Mouse (Mus musculus): Measurements from ENCODE around the gene Nelfb. TPM values are rescaled to one million over a fixed set of nuclear protein-coding genes. Genes with fewer than 3 reads are reported as not detected.

Gene Nelfb
- polyA plus RNA-seq, 1 experiment, result 35.7 TPM

DNA sequence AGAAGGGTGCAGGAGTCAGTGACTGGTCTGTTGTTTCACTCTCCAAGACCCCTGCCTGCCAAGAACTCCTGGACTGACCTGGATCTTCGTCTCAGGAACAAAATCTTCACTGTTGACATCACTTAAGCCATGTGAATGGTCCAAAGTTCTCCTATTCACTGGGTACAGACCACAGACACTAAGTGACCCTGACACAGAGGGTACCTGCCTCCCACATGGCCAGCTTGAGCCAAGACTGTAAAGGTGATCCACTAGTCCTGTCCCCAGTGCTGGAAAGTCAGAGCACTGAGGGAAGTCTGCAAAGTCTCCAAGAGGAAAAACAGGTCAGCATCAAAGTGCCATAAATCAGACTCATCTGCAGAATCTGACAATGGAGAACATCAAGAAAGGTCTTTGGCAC is 3.7 kb downstream of the Nelfb start:
- no peak overlapping the region for H3K27ac ChIP-seq (ENCODE audit: insufficient read depth, low read depth, low read length)
- TF ChIP-seq CTCF (IDR thresholded peaks at IDR 0.05; ENCODE audit: low read depth, low read length) (no peak), POLR2A (IDR thresholded peaks at IDR 0.05; ENCODE audit: borderline replicate concordance, low read depth, low read length) (no peak)
- no peak overlapping the region for H3K4me3 ChIP-seq (ENCODE audit: insufficient read depth, low read length)
- H3K4me1 ChIP-seq (ENCODE audit: control insufficient read depth, insufficient read depth, low read length), result peaks cover 11% of the 10 kb centered on the region

DNA sequence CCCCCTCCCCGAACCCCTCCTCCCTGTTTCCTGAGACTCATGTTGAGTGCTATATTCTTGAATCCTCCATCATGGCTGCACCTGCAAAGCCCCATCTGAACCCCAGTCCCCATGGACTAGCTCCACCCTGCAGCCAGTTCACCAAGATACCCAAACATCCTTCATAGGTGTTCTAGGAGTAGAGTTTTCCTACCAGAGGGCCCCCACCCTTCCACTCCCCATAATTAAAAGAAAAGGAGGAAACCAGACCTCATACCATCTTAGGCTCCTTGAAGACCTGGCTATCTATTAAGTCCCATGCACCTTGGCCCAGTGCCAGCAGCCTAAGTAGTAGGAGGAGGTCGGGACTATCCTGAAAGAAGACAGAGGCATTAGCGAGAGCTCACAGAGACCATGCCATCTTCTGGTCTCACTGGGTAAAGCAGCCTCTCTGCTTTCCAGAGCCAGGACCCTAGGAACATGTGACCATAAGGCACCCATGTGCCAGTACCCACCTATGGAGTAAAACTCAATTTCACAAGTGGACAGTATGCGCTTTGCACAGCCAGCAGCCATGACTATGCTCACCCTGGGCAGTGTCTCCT is 7.6 kb downstream of the Nelfb start:
- TF ChIP-seq CTCF (IDR thresholded peaks at IDR 0.05; ENCODE audit: low read depth, low read length) (no peak), POLR2A (IDR thresholded peaks at IDR 0.05; ENCODE audit: borderline replicate concordance, low read depth, low read length) (no peak)
- no peak overlapping the region for H3K27ac ChIP-seq (ENCODE audit: insufficient read depth, low read depth, low read length)
- peaks cover 3% of the 10 kb centered on the region; the same call in 1 of the 2 replicates for H3K4me1 ChIP-seq (ENCODE audit: control insufficient read depth, insufficient read depth, low read length)
- H3K4me3 ChIP-seq (ENCODE audit: insufficient read depth, low read length), result no peak overlapping the region

DNA sequence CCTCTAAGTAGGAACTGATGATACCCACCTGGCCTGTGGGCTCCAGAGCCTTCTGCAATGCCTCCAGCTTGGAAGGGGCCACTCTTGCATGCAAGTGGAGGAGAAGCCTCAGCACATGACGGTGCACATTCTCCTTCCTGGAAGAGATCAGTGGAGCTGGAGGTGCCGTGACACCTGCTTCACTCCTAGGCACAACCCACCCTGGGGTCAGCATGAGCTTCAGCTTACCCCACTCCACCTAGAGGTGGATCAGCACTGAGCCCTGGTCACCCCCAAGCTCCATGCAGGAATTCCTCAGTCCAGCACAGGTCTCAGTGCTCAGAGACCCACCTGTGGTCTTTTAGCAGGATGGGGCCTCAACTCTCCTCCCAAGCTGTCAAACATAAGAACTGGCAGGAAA is 10.7 kb downstream of the Nelfb start:
- no peak overlapping the region for H3K27ac ChIP-seq (ENCODE audit: insufficient read depth, low read depth, low read length)
- peaks cover 15% of the 10 kb centered on the region for H3K4me1 ChIP-seq (ENCODE audit: control insufficient read depth, insufficient read depth, low read length)
- TF ChIP-seq POLR2A (IDR thresholded peaks at IDR 0.05; ENCODE audit: borderline replicate concordance, low read depth, low read length) (no peak), CTCF (IDR thresholded peaks at IDR 0.05; ENCODE audit: low read depth, low read length) (no peak)
- no peak overlapping the region for H3K4me3 ChIP-seq (ENCODE audit: insufficient read depth, low read length)

DNA sequence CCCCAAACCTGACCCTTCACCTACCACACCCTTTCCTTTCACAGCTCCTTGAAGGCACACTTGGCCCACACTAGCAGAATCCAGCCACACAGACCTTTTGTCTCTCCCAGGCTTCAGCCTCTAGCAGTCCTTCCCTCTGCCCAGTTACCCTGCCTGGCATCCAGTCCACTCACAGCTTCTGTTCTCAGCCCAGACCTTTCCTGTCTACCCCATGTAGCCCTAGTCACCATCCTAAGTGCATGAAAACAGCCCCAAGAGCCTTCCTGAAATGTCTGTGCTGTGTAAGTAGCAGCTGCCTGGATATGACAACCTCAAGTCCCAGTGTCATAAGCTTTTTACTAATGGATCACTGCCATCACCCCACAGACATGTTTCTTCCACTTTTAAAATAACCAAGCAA is 13.3 kb downstream of the Nelfb start:
- no peak for TF ChIP-seq POLR2A (IDR thresholded peaks at IDR 0.05; ENCODE audit: borderline replicate concordance, low read depth, low read length)
- no peak for TF ChIP-seq CTCF (IDR thresholded peaks at IDR 0.05; ENCODE audit: low read depth, low read length)
- Histone ChIP-seq H3K27ac (ENCODE audit: insufficient read depth, low read depth, low read length) (peak overlapping the region; percentile 87; the same call in 1 of the 2 replicates), H3K4me3 (ENCODE audit: insufficient read depth, low read length) (no peak overlapping the region), H3K4me1 (ENCODE audit: control insufficient read depth, insufficient read depth, low read length) (peaks cover 21% of the 10 kb centered on the region)

DNA sequence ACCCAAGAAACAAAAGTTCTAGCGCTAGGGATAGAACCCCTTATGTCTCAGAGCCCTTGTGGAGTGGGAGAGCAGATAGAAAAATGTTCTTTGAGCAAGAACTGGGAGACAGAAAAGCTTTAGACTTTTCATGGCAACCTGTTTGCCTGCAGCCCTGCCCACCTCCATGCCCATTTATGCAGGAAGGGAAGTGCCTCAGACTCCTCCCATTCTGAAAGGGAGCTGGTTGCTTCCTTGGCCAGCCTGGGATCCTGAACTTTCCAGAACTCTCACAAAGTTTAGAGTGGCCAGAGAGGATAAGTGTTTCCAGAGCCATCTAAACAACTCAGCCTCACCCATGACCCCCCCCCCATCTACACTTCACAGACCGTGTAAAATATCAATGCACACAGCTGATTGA is 14.1 kb downstream of the Nelfb start:
- H3K4me3 ChIP-seq (ENCODE audit: insufficient read depth, low read length), result peak overlapping the region; percentile 76
- H3K27ac ChIP-seq (ENCODE audit: insufficient read depth, low read depth, low read length), result peak overlapping the region; percentile 87
- peaks cover 21% of the 10 kb centered on the region for H3K4me1 ChIP-seq (ENCODE audit: control insufficient read depth, insufficient read depth, low read length)
- no peak for TF ChIP-seq POLR2A (IDR thresholded peaks at IDR 0.05; ENCODE audit: borderline replicate concordance, low read depth, low read length)
- no peak for TF ChIP-seq CTCF (IDR thresholded peaks at IDR 0.05; ENCODE audit: low read depth, low read length)

DNA sequence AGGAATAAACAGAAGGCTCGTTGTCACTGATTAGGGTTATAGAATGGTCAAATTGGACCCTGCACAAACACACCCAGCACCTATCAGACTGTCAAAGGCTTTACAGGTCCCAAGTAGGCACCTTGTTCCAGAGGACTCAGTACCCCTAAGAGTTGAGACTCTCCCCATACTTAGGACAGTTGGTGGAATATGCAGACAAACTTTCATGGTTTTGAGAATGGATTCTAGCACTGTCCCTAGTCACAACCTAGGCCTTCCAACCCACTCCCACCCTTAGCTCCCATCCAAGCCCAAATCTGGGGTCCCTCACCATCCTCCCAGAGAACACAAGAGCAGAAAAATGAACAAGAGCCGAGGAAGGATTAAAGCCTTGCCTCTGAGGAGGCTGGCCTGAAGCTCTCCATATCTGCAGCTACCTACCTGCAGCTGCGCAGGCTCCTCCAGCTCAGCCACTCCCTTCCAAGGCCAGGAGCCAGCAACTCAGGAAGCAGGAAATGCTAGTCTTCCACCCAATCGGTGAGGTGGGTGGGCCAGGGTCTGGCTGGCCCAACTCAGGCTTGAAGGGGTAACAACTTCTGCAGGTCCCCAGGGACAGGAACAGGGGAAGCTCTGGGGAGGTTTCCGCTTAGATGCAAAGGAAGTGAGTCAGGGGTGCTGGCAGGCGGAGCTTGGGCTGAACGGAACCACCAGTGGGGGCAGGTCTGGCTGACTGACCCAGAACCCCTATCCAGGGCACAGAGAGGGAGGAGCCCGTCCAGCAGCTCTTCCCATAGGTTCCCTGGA is 14.9 kb downstream of the Nelfb start, which contains the start of gene Tor4a:
TSS of gene Tor4a (minus strand) at position 715 of the 783 bp plus-strand sequence.
- H3K27ac ChIP-seq (ENCODE audit: insufficient read depth, low read depth, low read length), result peak within 1 kb of the TSS; percentile 87
- peak within 1 kb of the TSS; percentile 76 for H3K4me3 ChIP-seq (ENCODE audit: insufficient read depth, low read length)
- TF ChIP-seq POLR2A (IDR thresholded peaks at IDR 0.05; ENCODE audit: borderline replicate concordance, low read depth, low read length), result no peak
- TF ChIP-seq CTCF (IDR thresholded peaks at IDR 0.05; ENCODE audit: low read depth, low read length), result no peak
- peaks cover 21% of the 10 kb centered on the region for H3K4me1 ChIP-seq (ENCODE audit: control insufficient read depth, insufficient read depth, low read length)

DNA sequence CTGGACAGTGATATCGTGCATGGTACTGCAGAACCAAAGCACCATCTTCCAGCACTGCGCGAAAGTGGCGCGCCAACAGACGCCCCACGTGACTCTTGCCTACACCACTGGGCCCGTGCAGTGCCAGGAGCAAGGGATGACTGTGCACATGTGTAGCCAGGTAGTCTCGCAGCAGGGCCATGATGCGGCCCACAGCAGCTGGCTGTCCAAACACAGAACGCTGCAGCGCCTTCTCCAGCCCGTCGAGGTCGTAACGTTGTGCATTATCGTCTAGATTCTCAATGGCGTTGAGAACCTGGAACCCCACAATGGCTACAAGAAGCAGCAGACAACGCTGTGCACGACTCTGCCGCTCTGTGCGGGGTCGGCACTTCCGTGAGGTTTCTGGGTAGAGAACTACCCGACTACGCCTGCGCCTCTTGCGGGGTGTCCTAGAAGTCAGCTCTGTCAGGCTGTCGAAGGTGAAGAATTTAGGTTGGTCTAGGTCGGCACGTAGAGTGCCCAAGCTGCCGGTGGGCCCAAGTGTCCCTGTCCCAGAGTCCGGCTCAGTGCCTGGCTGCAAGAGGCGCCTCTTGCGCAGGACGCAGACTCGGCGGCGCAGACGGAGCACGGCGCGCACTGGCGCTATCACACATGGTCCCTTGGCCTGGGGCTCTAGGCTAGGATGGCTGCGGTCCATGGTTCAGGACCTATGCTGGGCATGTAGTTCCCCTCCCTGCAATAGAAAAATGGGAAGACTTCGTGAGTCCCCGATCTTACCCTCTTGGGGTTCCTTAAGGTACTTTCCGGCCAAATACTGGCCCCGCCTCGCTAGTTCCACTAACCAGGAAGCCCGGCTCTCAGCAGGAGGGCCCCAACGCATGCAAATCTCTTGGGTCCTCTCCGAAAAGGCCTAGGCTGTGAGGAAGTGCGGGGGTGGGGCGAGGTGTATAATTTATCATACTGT is 15.8 kb downstream of the Nelfb start:
- TF ChIP-seq CTCF (IDR thresholded peaks at IDR 0.05; ENCODE audit: low read depth, low read length) (no peak), POLR2A (IDR thresholded peaks at IDR 0.05; ENCODE audit: borderline replicate concordance, low read depth, low read length) (no peak)
- peak overlapping the region; percentile 76 for H3K4me3 ChIP-seq (ENCODE audit: insufficient read depth, low read length)
- peak overlapping the region; percentile 87 for H3K27ac ChIP-seq (ENCODE audit: insufficient read depth, low read depth, low read length)
- peaks cover 21% of the 10 kb centered on the region for H3K4me1 ChIP-seq (ENCODE audit: control insufficient read depth, insufficient read depth, low read length)

DNA sequence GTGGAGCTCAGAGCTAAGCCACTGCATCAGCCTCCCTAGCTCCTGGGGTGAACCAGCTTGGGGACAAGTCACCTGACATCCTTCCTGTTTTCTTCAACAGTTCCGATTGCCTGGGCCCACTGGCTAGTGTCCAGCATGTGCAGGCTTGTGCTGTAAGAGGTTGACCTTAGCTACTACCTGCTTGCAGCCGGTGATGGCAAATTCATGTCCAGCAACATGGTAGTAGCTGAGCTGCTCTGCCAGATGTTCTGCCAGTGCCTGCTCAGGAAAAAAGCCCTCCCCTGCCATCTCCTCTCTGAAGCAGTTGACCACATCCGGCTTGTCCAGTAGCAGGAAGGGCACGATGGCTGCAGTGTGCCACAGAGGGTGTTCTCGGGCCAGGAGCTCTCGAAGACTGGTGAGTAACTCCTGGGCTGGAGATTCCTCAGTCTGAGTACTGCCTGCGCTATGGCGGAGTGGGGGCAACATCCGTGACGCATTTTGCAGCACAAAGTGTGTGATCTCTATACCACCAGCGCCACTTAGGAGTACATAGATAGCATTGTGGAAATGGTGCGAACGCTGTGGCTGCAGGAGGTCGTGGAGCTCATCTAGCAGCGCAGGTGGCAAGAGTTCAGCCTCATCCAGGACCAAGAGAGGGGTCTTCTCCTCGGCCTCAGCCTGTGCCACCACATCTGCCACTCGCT is 16.7 kb downstream of the Nelfb start:
- Histone ChIP-seq H3K4me3 (ENCODE audit: insufficient read depth, low read length) (peak overlapping the region; percentile 76), H3K27ac (ENCODE audit: insufficient read depth, low read depth, low read length) (peak overlapping the region; percentile 87), H3K4me1 (ENCODE audit: control insufficient read depth, insufficient read depth, low read length) (peaks cover 21% of the 10 kb centered on the region)
- no peak for TF ChIP-seq CTCF (IDR thresholded peaks at IDR 0.05; ENCODE audit: low read depth, low read length)
- 0 out of 2 replicates have a peak, but pooled peaks have one; percentile 40 for TF ChIP-seq POLR2A (IDR thresholded peaks at IDR 0.05; ENCODE audit: borderline replicate concordance, low read depth, low read length)

DNA sequence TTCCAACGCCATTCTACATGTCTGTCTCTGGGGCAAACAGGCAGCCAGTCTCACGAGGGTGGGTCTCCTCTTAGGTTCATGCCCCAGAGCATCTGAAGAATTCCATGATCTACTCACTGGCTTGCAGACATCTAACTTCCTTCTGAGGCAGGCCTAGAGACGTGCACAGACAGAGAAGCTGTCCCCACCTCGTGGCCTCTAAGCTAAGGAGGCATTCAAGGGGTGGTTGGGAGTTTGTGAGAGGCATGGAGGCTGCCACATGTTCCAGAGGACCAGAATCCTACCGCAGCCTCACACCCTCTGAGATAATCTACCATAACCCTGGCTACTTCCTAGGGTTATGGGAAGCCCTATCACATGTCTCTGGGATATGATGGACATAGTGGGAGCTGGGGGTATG is 17.3 kb downstream of the Nelfb start:
- H3K27ac ChIP-seq (ENCODE audit: insufficient read depth, low read depth, low read length), result peak overlapping the region; percentile 87
- TF ChIP-seq CTCF (IDR thresholded peaks at IDR 0.05; ENCODE audit: low read depth, low read length), result no peak
- no peak for TF ChIP-seq POLR2A (IDR thresholded peaks at IDR 0.05; ENCODE audit: borderline replicate concordance, low read depth, low read length)
- H3K4me3 ChIP-seq (ENCODE audit: insufficient read depth, low read length), result peak overlapping the region; percentile 76
- H3K4me1 ChIP-seq (ENCODE audit: control insufficient read depth, insufficient read depth, low read length), result peaks cover 20% of the 10 kb centered on the region

All from bone marrow macrophage, adult 2 months (primary cell).